Mouse (Mus musculus): ENCODE measurements around the gene Zfp772.
"Not testable (repeated sequence)": the region's sequence is repeated elsewhere in the genome, so short reads cannot be mapped to it uniquely, and the experiment has no call there.

Gene Zfp772

DNA sequence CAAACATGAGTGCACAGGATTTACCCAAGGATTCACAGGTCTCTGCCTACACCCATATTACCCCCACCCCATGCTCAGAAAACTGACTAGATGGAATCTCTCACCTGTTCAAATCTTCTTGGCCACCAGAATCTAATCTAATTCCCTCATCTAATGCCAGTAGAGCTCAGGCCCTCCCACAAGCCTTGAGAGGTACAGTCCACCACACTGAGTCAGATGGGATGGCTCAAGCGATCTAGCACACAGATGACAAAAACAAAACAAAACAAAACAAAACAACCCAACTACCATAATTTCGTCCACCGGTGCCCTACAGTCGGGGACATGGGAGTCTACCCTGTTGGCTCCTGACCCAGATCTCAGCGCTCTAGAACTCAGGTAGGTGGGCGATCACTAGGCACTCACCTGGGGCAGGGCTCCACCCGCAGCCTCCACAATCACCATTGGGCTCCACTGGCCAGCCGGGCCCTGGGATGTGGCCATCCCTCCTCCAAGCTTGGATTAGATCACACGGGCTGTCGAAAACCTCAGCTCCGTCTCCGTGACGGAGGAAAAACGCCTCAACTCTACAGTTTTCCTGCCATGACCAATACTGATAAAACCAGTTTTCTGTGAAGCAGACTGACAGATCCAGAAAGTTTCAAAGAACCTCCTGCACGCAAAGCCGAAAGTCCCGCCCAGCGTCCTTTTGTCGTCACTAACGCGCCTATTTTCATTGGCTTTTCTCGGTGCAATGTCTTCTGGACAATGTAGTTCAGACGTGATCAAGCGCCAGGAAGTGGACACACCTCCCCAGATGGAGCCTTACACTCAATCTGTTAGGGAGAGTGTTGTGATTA is at the start of gene Zfp772:
Zfp772 (minus strand) TSS at position 686 of the 839 bp plus-strand sequence.
- not testable (repeated sequence) for DNase-seq

DNA sequence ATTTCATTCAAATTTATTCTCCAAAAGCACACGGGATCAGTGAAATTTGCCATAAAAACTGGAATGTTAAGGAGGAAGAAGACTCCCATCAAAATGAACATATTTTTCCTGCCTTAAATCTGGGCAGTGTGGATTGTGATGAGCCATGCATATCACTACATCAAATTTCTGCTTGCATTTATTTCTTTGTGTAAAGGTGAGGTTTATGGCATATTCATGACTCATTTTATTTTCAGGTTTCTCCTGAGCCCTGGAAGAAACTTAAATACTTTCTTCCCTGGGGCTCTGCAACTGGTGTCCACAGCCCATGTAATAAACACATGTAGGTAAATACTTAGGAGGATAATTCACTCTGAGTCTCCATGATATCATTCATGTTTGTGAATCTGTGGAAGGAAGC is 37.4 kb upstream of the Zfp772 start, which contains the start of gene Vmn2r29:
Vmn2r29 (minus strand) TSS at position 101 of the 400 bp plus-strand sequence.
- DNase-seq = not testable (repeated sequence)

DNA sequence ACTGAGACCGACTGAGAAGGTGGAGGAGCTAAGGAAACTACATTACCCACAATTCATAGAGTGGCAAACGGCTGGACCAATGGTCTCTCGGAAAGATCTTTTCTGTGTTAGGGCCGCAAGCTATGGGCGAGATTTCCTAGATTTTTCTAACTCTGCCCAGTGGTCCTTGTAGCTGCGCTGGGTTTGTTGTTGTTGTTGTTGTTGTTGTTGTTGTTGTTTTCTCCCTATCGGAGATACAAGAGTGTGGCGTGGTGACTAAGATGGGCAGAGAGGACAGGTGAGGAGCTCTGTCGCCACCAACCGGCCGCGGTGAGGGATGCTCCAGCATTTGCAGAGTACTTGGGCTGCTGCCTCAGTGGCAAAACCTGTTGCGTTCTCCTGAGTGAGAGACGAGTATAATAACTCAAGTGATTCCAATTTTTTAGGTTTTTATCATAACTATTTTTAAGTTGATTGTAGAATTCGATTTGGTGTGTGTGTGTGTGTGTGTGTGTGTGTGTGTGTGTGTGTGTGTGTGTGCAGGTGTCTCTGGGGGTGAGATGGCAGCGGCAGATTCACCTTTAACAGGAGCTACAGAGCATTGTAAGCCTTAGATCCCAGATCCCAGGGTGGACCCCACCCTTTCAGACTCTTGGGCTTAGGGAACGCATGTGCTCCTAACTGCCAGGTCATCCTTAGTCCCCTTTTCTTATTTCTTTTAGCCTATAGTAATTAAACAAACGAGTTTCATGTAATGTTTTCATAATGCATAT is 21.4 kb downstream of the Zfp772 start:
- peak; percentile 69 for DNase-seq

DNA sequence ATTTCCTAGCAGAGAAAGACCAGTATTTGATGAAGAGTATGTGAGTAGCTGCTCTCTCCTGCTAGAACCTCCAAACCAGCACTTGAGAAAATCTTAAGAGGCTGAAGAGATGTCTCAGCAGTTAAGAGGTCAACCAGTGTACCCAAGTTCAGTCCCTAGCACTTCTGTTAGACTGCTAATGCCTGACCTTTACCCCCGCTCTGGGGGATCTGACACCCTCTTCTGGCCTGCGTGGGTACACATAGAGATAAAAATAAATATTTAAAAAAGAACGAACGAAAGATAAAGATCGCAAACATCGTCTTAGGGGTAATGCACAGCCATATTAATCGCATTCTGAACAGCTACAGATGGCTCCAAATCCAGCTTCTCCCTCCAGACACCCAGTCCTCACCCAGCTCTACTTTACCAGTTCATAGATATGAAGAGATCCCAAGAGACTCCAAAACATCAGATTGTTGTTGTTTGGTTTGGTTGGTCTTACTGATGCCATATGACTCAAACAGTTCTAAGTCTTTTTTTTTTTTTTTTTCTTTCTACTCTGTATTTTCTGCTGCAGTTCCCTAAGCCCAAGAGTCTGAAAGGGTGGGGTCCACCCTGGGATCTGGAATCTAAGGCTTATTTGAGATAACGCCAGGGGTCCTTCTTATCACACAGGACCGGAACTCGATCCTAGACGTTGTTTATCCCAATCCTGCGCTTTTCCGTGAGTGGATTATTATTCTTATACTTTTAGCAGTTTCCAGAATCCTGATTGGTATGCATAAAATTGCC is 22.2 kb downstream of the Zfp772 start:
- no peak for DNase-seq

DNA sequence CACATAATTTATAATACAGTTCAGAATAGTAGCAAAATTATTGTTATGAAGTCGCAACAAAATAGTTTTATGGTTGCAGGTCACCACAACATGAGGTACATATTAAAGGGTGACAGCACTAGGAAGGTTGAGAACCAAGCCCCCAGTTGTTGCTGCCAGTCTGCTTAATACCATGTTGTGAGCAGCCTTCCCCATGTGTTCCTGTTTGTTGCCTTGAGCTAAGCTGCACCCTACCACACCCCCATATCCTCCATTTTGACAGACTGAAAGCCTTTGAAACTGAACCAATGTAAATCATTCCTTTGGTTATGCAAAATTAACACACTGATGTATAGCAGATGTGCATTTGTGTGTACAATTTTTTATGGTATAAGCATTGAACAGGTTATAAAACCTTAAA is 23.9 kb downstream of the Zfp772 start:
- no peak for DNase-seq

DNA sequence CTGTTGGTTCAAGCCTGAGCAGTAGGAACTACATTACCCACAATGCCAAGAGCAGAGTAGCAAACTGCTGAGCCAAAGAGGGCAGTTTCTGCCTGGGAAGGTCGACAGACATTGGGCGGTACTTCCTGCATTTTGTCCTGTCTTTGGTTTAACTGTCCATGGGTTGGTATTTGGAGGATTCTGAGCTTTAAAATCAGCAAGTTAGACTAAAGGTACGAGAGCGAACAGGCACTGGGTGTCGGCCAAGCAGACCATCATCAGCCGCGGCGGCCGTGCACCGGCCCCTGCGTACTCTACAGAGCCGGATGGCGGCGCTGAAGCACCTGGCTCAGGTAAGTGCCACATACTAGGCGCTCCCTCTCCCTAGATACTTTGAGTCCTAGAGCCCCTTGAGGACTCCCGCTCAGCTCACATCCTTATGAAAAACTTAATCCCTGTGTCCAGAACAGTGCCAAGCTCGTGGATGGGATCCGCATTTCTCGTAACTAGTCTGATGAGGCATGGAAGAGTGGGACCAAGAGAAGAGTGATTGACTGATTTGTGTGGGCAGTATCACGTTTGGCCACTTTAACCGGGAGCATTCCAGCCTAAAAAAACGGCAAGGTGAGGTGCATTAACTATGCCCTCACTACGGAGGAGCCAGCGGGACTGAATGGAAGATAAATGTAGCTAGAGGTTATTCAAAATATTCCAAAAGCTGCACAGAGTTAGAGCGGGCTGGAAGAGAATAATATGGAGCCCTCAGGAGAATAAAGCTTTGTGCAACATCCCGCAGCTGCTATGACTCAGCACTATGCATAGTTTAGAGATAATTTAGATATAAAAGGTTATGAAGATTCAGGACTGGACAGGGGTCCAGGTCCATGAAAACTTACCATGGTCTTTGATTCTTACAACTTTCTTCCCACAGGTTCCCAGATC is 38.3 kb downstream of the Zfp772 start, which contains the start of gene Zfp418:
Zfp418 (plus strand) TSS at position 104 of the 921 bp plus-strand sequence.
- peak; percentile 41 for DNase-seq
